Mouse (Mus musculus): ENCODE results near the gene Cep95.

- TF ChIP-seq CTCF (IDR thresholded peaks at IDR 0.05; ENCODE audit: borderline replicate concordance, insufficient read depth, low read depth, low read length) = no peak
- TF ChIP-seq POLR2A (IDR thresholded peaks at IDR 0.05; ENCODE audit: borderline replicate concordance, insufficient read depth, low read length) = no peak
Observed at GRCm38 (mm10) chr11:106821397-106821796, 32.3 kb downstream of the Cep95 start.
